20 mouse cellular contexts compared by ENCODE assay signal in genomic region chr9:115402661-115403060, GRCm38 (mm10).
"Had no signal": no experiment of that assay in that cellular context is flagged by ENCODE, and none has a peak within 500 bp of the region (broad histone marks: within the 10 kb centered on the region; RNA-seq: fewer than 3 reads in every experiment).

No protein-coding gene starts in this region.

- H3K9me3 ChIP-seq: heart, embryonic 13.5 days; heart, embryonic 15.5 days; hindbrain, embryonic 15.5 days; limb, embryonic 15.5 days had no signal

- H3K4me1 ChIP-seq: hindbrain, embryonic 13.5 days had no signal

- H3K4me2 ChIP-seq: heart, embryonic 11.5 days; heart, embryonic 13.5 days; heart, embryonic 15.5 days; hindbrain, embryonic 13.5 days; hindbrain, embryonic 15.5 days; kidney, embryonic 15.5 days; limb, embryonic 13.5 days; limb, embryonic 15.5 days had no signal

- DNase-seq: gastrocnemius, postnatal 14 days; gastrocnemius, postnatal 36 days; heart, adult 11 months; heart, adult 2 months; heart, postnatal 14 days; heart, postnatal 36 days; layer of hippocampus, postnatal 36 days; left cerebral cortex, postnatal 4 days had no signal

- H3K4me3 ChIP-seq: heart, adult 2 months; heart, embryonic 13.5 days; heart, embryonic 15.5 days; hindbrain, embryonic 13.5 days; hindbrain, embryonic 15.5 days; kidney, embryonic 15.5 days; limb, embryonic 13.5 days; limb, embryonic 15.5 days had no signal

- H3K27me3 ChIP-seq: heart, embryonic 13.5 days; heart, embryonic 15.5 days; hindbrain, embryonic 13.5 days; hindbrain, embryonic 15.5 days; kidney, embryonic 15.5 days; limb, embryonic 13.5 days; limb, embryonic 15.5 days had no signal

- ATAC-seq: hindbrain, postnatal 0 days; intestine, embryonic 16.5 days had no signal

- H3K36me3 ChIP-seq: heart, embryonic 13.5 days; heart, embryonic 15.5 days; hindbrain, embryonic 13.5 days; hindbrain, embryonic 15.5 days; kidney, embryonic 15.5 days; limb, embryonic 13.5 days; limb, embryonic 15.5 days had no signal

- H3K9ac ChIP-seq: heart, embryonic 13.5 days; heart, embryonic 15.5 days; hindbrain, embryonic 13.5 days; hindbrain, embryonic 15.5 days; kidney, embryonic 15.5 days; limb, embryonic 13.5 days; limb, embryonic 15.5 days; liver, embryonic 14.5 days had no signal

- H3K27ac ChIP-seq: heart, adult 2 months; heart, embryonic 13.5 days; heart, embryonic 15.5 days; hindbrain, embryonic 13.5 days; hindbrain, embryonic 15.5 days; hindbrain, postnatal 0 days; kidney, embryonic 15.5 days; kidney, postnatal 0 days; limb, embryonic 15.5 days; liver, embryonic 14.5 days had no signal
